Mouse (Mus musculus): ENCODE data around the gene Spem1.
"Not testable (repeated sequence)": the region's sequence is repeated elsewhere in the genome, so short reads cannot be mapped to it uniquely, and the experiment has no call there.

The Spem1 gene

GRCm38 (mm10) chr11:69822080-69822479 is at the start of gene Spem1:
Gene Spem1, minus strand, starts transcription at chr11:69822180.
- no peak for DNase-seq

GRCm38 (mm10) chr11:69870289-69871069 is 48.5 kb upstream of the Spem1 start:
- DNase-seq: no peak

DNA sequence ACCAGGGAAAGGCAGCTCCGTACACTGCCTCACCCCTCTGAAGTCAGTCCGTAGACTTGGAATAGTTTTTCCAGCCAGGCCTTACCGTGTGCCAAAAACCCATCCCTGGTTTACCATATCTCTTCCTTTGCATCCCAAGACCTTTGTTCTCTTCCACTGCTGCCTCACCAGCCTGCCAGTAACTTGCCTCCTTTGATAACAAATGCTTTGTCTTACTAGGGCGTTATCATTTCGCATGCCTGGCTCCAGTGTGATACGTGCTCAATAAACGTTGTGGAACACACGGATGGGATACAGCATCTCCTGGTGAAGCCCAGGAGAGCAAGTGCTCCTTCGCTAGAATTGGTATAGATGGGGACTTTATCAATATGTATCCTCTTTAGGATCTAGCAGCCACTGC is 45.4 kb upstream of the Spem1 start:
- no peak for DNase-seq

- no peak for DNase-seq
These were observed 43.6 kb upstream of the Spem1 start for GRCm38 (mm10) chr11:69865561-69865960.

DNA sequence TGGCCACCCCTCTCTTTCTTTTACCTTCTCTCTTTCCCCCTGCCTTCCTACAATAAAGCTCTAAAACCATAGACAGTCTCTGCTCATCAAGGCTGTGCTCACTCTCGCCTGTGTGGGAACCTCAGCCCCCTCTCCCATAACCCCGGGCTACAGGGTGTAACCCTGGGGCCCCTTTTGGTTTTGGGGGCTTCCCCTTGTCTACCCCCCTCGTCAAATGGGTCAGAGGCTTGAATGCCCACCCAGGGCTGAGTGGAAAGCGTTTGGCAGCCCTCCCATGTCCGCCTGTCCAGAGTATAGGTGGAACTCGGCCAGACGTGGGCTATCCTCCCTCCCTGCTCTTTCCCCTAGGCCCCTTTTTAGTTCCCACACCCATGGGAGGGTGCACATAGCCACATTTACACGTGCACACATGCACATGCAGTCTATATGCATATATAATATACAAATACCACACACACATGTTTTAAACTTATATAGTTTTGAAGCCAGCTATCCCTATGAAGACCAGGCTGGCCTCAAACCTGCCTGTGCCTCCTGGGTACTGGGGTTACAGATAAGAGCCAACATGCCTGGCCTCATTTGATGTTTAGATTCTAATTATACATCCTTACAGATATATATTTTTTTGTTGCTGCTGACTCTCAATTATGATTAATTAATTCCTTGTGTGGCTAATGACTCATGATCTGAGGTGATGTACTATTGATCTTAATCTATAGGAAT is 42.3 kb upstream of the Spem1 start:
- DNase-seq: no peak

DNA sequence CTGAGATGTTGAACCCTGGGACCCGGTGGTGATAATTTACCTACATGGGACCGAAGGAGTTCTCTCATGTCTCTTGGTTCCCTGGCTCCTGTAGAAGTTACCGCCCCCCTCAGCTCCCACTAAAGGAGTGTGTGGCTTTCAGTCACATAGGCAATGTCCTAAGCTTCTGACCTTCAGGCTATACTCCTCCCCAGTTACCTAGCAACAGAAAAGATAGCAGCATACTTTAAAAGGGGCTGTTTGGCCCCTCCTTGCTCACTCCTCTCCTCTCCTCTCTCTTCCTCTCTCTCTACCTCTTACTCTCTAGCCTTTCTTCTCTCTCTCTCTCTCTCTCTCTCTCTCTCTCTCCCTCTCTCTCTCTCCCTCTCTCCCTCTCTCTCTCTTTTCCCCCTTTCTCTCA is 41.7 kb upstream of the Spem1 start:
- not testable (repeated sequence) for DNase-seq

DNA sequence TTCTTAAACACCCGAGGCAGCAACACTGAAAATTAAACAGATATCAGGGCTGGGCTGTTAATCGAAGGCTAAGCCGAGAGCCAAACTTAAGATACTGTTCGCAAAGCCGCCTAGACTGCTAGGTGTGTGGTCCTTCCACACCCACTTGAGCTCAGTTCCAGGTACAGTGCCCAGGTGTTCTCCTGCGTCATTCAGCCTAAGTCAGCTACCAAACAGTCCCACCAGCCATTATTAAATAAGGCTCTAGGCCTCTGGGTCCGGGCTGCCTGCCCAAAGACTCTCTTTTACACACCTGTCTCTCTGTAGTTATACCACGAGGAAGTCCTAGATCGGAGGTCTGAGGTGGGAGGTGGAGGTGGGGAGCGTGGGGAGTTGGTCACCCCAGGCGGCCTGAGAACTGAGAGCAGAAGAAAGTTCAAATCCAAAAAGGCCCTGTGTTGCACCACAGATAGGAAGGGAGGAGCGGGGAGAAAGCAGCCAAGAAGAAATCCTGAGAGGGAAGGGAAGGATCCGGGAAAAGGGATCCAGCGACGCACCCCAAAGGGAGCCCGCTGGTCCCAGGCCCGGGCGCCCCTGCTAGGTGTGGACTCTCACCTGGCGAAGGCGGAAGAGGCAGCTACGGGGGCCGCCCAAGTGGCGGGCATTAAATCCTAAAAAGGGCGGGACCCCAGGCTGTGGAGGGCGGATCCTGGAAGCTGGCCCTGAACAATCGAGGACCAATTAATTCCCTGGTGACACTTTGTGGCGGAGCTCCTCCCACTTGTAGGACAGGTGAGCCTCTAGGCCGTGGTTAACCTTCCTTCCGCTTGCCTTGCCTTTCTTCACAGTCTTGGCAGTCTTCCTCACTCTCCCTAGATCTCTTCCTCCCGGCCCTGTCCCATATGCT is 36.4 kb upstream of the Spem1 start, which contains the start of gene Tnk1:
Tnk1 (minus strand) TSS at position 618 of the 886 bp plus-strand sequence.
- DNase-seq: peak; percentile 49

- DNase-seq: peak; percentile 46
These were observed 33.4 kb upstream of the Spem1 start for GRCm38 (mm10) chr11:69855347-69855746.

- DNase-seq: no peak
These were observed 32.7 kb upstream of the Spem1 start for GRCm38 (mm10) chr11:69854680-69855079.

DNA sequence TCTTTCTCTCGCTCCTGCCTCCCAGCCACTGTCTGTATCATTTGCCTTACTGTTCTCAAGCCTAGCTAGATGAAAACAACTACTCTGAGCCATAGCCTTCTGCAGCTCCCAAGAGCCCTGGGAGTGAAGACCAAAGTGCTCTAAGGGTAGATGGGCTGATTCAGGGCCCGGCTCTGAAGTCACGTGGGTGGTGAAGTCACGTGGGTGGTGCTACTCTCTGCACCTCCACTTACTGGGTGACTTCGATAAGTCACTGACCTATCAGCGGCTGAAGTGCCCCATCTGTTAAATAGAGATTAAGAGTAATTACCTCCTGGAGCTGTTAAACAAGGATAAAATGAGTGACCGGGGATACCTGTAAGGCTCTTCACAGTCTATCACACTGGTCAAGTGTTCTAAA is 32.0 kb upstream of the Spem1 start:
- DNase-seq: no peak

- no peak for DNase-seq
These were observed 28.8 kb upstream of the Spem1 start for GRCm38 (mm10) chr11:69850754-69851153.

DNA sequence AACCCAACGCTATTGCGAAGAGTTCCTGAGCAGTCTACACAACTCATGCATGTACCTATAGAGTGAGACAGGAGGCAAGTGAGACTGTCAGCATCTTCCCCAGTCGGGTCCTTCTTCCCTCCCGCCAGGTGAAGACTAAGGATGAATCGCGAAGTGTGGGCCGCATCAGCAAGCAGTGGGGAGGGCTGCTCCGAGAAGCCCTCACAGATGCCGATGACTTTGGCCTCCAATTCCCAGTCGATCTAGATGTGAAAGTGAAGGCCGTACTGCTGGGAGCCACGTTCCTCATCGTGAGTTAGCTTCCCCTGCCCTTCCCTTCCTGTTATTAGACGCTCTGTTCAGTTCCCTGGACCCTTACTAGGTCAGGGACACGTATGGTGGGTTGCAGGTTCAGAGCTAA is 27.9 kb upstream of the Spem1 start:
- no peak for DNase-seq

DNA sequence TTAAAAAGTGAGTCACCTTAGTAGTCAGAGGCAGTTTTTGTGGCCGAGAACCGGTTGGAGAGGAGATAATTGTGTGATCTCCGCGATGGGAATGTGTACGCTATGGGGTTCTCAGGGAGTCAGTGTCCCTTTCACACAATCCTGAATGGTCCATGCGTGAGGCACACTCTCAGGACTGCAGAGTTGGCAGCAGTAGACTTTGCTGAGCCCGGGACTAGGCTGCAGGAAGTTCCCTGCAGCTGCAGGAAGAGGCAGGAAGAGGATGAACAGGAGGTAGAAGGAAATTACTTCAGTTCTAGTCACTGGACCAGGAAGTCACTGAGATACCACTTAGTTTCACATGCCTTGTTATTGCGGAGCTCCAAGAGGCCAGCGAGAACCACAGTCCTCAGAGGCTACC is 27.1 kb upstream of the Spem1 start:
- DNase-seq: no peak

- DNase-seq: no peak
These were observed 26.0 kb upstream of the Spem1 start for GRCm38 (mm10) chr11:69848021-69848420.

DNA sequence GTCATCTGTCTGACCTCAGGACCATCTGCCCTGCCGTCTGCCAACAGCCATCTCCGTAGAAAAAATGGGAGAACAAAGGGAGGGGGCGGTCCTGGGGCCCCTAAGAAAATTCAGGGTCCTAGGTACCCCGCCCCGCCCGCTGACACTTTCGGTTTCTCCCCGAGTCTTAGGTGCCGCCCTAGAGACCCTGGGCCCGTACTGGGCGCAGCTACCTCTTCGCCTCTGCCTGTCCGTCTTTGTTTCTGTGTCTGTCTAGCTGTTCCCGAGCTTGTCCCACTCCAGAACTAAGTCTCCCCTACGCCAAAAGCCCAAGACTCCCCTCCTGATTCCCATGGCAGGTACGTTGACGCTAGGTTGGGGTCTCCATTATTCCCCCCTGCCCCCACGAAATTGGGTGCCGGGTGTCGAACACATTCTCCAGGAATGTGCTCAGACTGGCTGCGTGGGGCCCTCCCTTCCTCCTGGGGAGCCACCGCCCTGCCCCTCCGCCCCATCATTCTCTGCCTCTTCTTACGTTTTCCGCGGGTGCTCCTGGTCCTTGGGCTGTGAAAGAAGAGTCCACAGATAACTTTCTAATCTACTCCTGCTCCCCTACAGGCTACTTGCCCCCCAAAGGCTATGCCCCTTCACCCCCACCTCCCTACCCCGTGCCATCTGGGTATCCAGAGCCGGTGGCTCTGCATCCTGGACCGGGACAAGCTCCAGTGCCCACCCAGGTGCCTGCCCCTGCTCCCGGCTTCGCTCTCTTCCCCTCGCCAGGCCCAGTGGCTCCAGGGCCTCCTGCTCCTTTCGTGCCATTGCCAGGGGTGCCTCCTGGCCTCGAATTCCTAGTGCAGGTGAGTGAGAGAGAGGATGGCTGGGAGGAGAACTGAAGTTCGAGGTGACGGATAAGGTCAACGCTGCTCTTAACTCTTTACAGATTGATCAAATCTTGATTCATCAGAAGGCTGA is 25.0 kb upstream of the Spem1 start:
- DNase-seq: peak; percentile 39

DNA sequence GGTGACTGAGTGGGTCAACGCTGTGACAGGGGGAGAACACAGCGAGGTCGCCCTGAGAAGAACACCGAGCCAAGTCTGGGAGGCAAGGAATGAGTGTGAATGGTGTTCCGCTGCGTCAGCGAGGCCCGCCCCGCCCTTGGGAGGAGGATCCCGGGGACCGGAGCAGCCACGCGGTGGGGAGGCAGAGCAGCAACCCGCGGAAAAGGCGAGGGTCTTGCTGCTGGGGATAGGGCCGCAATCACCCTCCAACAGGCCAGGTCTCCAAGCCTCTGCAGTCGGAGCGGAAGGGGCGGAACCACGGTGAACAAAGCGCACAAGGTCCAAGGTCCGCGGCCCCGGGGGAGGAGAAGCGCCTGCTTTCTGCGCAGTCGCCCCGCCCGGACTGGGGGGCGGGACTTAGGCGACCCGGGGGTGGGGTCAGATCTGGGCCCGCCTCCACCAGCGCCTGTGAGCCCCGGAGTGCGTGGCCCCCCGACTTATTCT is 24.3 kb upstream of the Spem1 start, which contains the start of gene Plscr3:
Plscr3 (plus strand) TSS at position 179 of the 483 bp plus-strand sequence.
- DNase-seq: peak; percentile 92

GRCm38 (mm10) chr11:69838714-69839104 is 16.7 kb upstream of the Spem1 start:
- DNase-seq: no peak

GRCm38 (mm10) chr11:69837952-69838713 is 16.2 kb upstream of the Spem1 start, which contains the start of gene Tmem256:
Gene Tmem256, plus strand, starts transcription at chr11:69838514.
- DNase-seq: peak; percentile 94

DNA sequence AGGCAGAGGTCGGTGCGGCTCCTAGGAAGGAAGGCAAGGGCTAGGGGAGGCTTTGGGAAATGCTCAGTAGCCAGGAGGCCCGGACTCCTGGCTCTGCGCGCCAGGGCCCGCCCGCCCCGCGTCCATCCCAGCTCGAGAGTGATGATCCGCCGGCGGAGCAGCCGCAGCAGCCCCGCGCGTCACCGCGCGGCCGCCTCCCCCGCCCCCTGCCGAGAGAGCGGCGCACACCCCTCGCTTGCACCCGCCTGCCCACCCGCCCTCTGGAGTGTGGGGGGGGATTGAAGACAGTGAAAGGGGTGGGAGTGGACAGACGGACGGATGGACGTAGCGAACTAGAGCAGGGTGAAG is 15.6 kb upstream of the Spem1 start, which contains the start of gene Nlgn2:
Nlgn2 (minus strand) TSS at position 181 of the 348 bp plus-strand sequence.
- DNase-seq: no peak

DNA sequence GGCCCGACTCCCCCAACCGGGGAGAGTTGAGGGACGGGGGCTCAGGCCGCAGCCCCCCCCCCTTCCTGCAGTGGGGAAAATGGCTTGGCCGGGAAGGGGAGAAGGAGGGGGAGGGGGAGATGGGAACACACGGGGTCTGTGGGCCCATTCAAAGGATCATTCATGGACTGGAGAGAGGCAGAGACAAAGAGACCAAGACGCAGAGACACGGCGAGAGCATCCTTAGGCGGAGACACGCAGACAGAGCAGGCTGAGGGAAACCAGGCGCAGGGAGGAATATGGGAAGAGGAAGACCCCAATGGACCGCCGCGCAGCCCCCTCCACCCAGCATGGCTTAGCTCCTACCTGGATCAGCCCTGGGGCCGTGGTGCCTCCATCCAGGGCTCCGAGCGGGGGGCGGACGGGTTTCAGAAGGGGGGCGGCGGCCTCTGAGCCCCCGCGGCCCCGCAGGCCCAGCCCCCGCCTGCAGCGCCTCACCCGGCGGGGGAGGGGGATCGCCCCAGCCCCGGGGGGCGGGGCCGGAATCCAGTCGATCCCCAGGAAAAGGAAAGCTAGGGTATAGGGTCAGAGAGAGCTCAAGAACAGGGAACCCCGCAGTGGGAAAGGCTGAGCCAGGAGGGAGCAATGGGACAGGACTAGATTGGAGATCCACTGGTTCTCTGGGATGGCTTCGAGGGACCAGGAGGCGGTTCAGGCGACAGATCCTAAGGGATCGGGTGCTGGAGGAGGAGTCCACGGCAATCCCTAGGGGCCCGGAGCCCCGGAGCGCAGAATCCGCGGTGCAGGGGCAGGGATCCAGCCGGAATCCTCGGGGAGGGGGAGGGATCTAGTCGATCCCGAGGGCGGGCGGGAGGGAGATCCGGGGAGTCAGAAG is 15.0 kb upstream of the Spem1 start:
- no peak for DNase-seq
